Mouse (Mus musculus): ENCODE results near the gene Ifi47. TPM values are rescaled to one million over a fixed set of nuclear protein-coding genes. Genes with fewer than 3 reads are reported as not detected.
A peak's percentile ranks its signal among the peaks of the same experiment; 100 is the strongest.
"Not testable (repeated sequence)": the region's sequence is repeated elsewhere in the genome, so short reads cannot be mapped to it uniquely, and the experiment has no call there.

The Ifi47 gene
- polyA plus RNA-seq (2012; rRNA removed) (2.4 and 3.2 TPM in 2 replicates), polyA plus RNA-seq (2014; fragmentation: Nextera tagmentation; extraction: Ambion mirVana) (6.2 and 7.6 TPM in 2 replicates)

GRCm38 (mm10) chr11:49076001-49076757, at the start of gene Ifi47:
Gene Ifi47, plus strand, starts transcription at chr11:49076587.
- not testable (repeated sequence) for DNase-seq (ENCODE audit: low read depth in 3 of 3, low spot score in 3 of 3); H3K9me3 ChIP-seq (ENCODE audit: control insufficient read depth, low read length); H3K9ac ChIP-seq (replicated peaks); H3K36me3 ChIP-seq (replicated peaks; ENCODE audit: control insufficient read depth, insufficient read depth, low read depth); H3K27me3 ChIP-seq (ENCODE audit: control insufficient read depth, insufficient read depth, low read length); H3K27ac ChIP-seq; H3K4me3 ChIP-seq (ENCODE audit: insufficient read depth in 1 of 2, low read depth in 2 of 2, low read length in 2 of 2)
- WGBS (ENCODE audit: insufficient replicate concordance) = 16% methylated on average over 6 of the region's 6 CpGs
- ATAC-seq (ENCODE audit: insufficient read depth) = 0 out of 2 replicates have a peak, but pooled peaks have one; percentile 31
- Histone ChIP-seq H3K4me1 (replicated peaks; ENCODE audit: control insufficient read depth in 2 of 2, insufficient read depth in 2 of 2, low read length in 1 of 2) (peaks cover 0 to 11% of the 10 kb centered on the region in 2 experiments; a peak in 2 of 4 replicates), H3K4me2 (ENCODE audit: low read depth) (peak within 1 kb of the TSS; percentile 13; the same call in 1 of the 2 replicates)

DNA sequence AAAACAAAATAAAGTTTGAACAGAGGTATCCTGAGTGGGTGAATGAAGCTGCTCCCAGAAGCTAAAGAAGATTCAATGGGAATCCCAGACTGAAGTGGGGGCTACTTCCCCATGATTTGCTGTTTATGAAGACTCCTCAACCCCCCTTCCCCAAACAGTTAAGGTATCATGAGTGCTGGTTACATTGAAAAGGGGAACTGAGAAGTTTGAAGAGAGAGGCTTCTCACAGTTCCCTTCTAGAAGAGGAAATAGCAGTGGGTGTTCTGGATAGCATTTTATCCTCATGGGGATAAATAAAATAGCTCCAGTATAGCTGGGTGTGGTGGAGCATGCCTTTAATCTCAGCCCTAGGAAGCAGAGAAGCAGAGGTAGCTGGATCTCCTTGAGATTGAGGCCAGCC, 26.3 kb upstream of the Ifi47 start:
- H3K27me3 ChIP-seq (ENCODE audit: control insufficient read depth, insufficient read depth, low read length); H3K9me3 ChIP-seq (ENCODE audit: control insufficient read depth, low read length); ATAC-seq (ENCODE audit: insufficient read depth); H3K4me2 ChIP-seq (ENCODE audit: low read depth); H3K36me3 ChIP-seq (replicated peaks; ENCODE audit: control insufficient read depth, insufficient read depth, low read depth); H3K27ac ChIP-seq; H3K9ac ChIP-seq (replicated peaks); H3K4me1 ChIP-seq (replicated peaks; ENCODE audit: control insufficient read depth in 2 of 2, insufficient read depth in 2 of 2, low read length in 1 of 2); DNase-seq (ENCODE audit: low read depth in 3 of 3, low spot score in 3 of 3); H3K4me3 ChIP-seq (ENCODE audit: insufficient read depth in 1 of 2, low read depth in 2 of 2, low read length in 2 of 2): not testable (repeated sequence)

DNA sequence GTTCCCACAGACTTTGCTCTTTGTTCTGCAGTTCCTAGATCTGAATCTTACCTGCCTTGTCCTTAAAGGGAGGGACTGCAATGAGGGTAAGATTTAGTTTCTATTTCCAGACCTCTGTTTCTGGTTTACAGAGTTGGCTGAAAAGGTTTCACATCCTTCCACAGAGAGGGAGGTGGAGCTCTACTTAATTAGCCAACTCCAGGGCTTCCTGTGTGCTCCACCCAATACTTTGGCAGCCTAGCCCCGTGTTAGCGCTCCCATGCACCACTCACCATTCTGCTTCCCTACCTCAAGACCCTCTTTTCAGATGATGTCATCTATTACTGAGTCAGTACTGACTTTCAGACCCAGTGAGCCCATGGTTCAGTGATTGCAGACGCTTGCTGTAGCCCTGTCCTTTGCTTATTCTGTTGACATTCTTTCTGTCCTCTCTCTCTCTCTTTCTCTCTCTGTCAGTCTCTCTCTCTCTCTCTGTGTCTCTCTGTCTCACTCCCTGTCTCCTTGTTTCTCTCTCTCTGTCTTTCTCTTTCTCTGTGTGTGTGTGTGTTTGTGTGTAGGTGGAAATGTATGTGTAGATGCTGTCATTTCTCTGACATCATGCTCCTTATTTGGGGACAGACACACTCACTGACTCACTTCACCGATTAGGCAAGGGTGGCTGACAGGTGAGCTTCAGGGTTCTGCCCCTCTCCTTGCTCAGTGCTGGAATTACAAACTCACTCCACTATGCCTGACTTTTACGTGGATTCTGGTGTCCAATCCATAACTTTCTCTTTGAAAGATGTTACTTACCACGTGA, 25.1 kb upstream of the Ifi47 start, which contains the start of gene 9930111J21Rik2:
9930111J21Rik2 (minus strand) TSS at position 150 of the 799 bp plus-strand sequence.
- H3K36me3 ChIP-seq (replicated peaks; ENCODE audit: control insufficient read depth, insufficient read depth, low read depth); H3K27me3 ChIP-seq (ENCODE audit: control insufficient read depth, insufficient read depth, low read length); H3K4me3 ChIP-seq (ENCODE audit: insufficient read depth in 1 of 2, low read depth in 2 of 2, low read length in 2 of 2); H3K9ac ChIP-seq (replicated peaks); DNase-seq (ENCODE audit: low read depth in 3 of 3, low spot score in 3 of 3); H3K4me1 ChIP-seq (replicated peaks; ENCODE audit: control insufficient read depth in 2 of 2, insufficient read depth in 2 of 2, low read length in 1 of 2); ATAC-seq (ENCODE audit: insufficient read depth); H3K27ac ChIP-seq; H3K9me3 ChIP-seq (ENCODE audit: control insufficient read depth, low read length); H3K4me2 ChIP-seq (ENCODE audit: low read depth): not testable (repeated sequence)
- WGBS (ENCODE audit: insufficient replicate concordance) = 18% methylated on average over 1 of the region's 6 CpGs

GRCm38 (mm10) chr11:49051894-49052293, 24.5 kb upstream of the Ifi47 start:
- ATAC-seq (ENCODE audit: insufficient read depth); H3K9ac ChIP-seq (replicated peaks); DNase-seq (ENCODE audit: low read depth in 3 of 3, low spot score in 3 of 3); H3K36me3 ChIP-seq (replicated peaks; ENCODE audit: control insufficient read depth, insufficient read depth, low read depth); H3K4me1 ChIP-seq (replicated peaks; ENCODE audit: control insufficient read depth in 2 of 2, insufficient read depth in 2 of 2, low read length in 1 of 2); H3K27ac ChIP-seq; H3K27me3 ChIP-seq (ENCODE audit: control insufficient read depth, insufficient read depth, low read length); H3K4me2 ChIP-seq (ENCODE audit: low read depth); H3K9me3 ChIP-seq (ENCODE audit: control insufficient read depth, low read length); H3K4me3 ChIP-seq (ENCODE audit: insufficient read depth in 1 of 2, low read depth in 2 of 2, low read length in 2 of 2): not testable (repeated sequence)
- WGBS (ENCODE audit: insufficient replicate concordance) = no CpG with 5 or more reads among the region's 5 CpGs

GRCm38 (mm10) chr11:49060061-49060460, 16.3 kb upstream of the Ifi47 start:
- not testable (repeated sequence) for H3K4me3 ChIP-seq (ENCODE audit: insufficient read depth in 1 of 2, low read depth in 2 of 2, low read length in 2 of 2); H3K9ac ChIP-seq (replicated peaks); DNase-seq (ENCODE audit: low read depth in 3 of 3, low spot score in 3 of 3); ATAC-seq (ENCODE audit: insufficient read depth); H3K4me1 ChIP-seq (replicated peaks; ENCODE audit: control insufficient read depth in 2 of 2, insufficient read depth in 2 of 2, low read length in 1 of 2); H3K27ac ChIP-seq; H3K36me3 ChIP-seq (replicated peaks; ENCODE audit: control insufficient read depth, insufficient read depth, low read depth); H3K27me3 ChIP-seq (ENCODE audit: control insufficient read depth, insufficient read depth, low read length); H3K4me2 ChIP-seq (ENCODE audit: low read depth); H3K9me3 ChIP-seq (ENCODE audit: control insufficient read depth, low read length)
- WGBS (ENCODE audit: insufficient replicate concordance) = 0% methylated on average over 1 of the region's 3 CpGs

DNA sequence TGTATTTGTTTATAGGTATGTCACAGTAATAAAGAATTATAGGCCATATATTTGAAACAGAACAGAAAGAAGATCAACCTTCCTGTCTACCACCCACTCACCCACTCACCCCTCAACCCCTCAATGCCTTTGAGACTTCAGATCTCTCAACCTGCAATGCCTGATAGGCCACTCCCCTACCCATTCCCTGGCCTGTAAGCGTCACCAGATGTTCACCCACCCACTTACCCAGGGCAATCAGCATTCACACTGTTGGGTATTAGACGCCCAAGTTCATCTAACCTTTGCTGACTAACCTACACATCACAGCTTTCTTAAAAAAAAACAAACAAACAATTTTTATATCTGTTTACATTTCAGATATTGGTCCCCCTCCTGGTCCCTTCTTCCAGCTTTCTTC, 14.5 kb upstream of the Ifi47 start:
- not testable (repeated sequence) for H3K4me3 ChIP-seq (ENCODE audit: insufficient read depth in 1 of 2, low read depth in 2 of 2, low read length in 2 of 2); H3K36me3 ChIP-seq (replicated peaks; ENCODE audit: control insufficient read depth, insufficient read depth, low read depth); H3K9me3 ChIP-seq (ENCODE audit: control insufficient read depth, low read length); H3K27me3 ChIP-seq (ENCODE audit: control insufficient read depth, insufficient read depth, low read length); DNase-seq (ENCODE audit: low read depth in 3 of 3, low spot score in 3 of 3); H3K9ac ChIP-seq (replicated peaks); ATAC-seq (ENCODE audit: insufficient read depth); H3K27ac ChIP-seq; H3K4me2 ChIP-seq (ENCODE audit: low read depth); H3K4me1 ChIP-seq (replicated peaks; ENCODE audit: control insufficient read depth in 2 of 2, insufficient read depth in 2 of 2, low read length in 1 of 2)
- 52% methylated on average over 1 of the region's 2 CpGs for WGBS (ENCODE audit: insufficient replicate concordance)

- not testable (repeated sequence) for H3K27ac ChIP-seq; DNase-seq (ENCODE audit: low read depth in 3 of 3, low spot score in 3 of 3); H3K4me1 ChIP-seq (replicated peaks; ENCODE audit: control insufficient read depth in 2 of 2, insufficient read depth in 2 of 2, low read length in 1 of 2); H3K36me3 ChIP-seq (replicated peaks; ENCODE audit: control insufficient read depth, insufficient read depth, low read depth); H3K27me3 ChIP-seq (ENCODE audit: control insufficient read depth, insufficient read depth, low read length); H3K4me3 ChIP-seq (ENCODE audit: insufficient read depth in 1 of 2, low read depth in 2 of 2, low read length in 2 of 2); H3K4me2 ChIP-seq (ENCODE audit: low read depth); ATAC-seq (ENCODE audit: insufficient read depth); H3K9ac ChIP-seq (replicated peaks); H3K9me3 ChIP-seq (ENCODE audit: control insufficient read depth, low read length)
- 42% methylated on average over 5 of the region's 5 CpGs for WGBS (ENCODE audit: insufficient replicate concordance)
Measured at GRCm38 (mm10) chr11:49063713-49064469, 12.5 kb upstream of the Ifi47 start, which contains the start of gene Tgtp2. Gene Tgtp2, minus strand, starts transcription at chr11:49064206.

All from liver, embryonic 14.5 days (tissue).